In genomic region chr5:120754215-120754614, GRCm38 (mm10) we compare ENCODE assay signal across 25 mouse cellular contexts. TPM values are rescaled to one million over a fixed set of nuclear protein-coding genes. Genes with fewer than 3 reads are reported as not detected.
DNase-seq lines count a peak whose midpoint lies in the region; ATAC-seq lines count a peak whose summit lies in the region.
"Had no signal": no experiment of that assay in that cellular context is flagged by ENCODE, and none has a peak within 500 bp of the region (broad histone marks: within the 10 kb centered on the region; RNA-seq: fewer than 3 reads in every experiment).

No protein-coding gene starts in this region.

- peak; percentile 61 for DNase-seq in 416B (ENCODE audit: low read depth)
- DNase-seq in natural killer cell, adult 2 months (ENCODE audit: low spot score in 2 of 2), result peak; percentile 35 to 58
- no peak for DNase-seq in heart, adult 18-20 months
- DNase-seq in spleen, adult 18-20 months, result no peak
- DNase-seq in retina, postnatal 1 day, result no peak
- DNase-seq: adrenal gland, postnatal 10 days; adrenal gland, postnatal 36 days; B cell, adult 2 months; cerebellum, adult 2 months; cerebellum, adult 9-11 months; cerebellum, postnatal 25 days; embryo, embryonic 11 days; gastrocnemius, adult 2 months; gastrocnemius, postnatal 14 days; heart, adult 2 months had no signal

- peak; percentile 39; the same call in 1 of the 2 replicates for ATAC-seq in common myeloid progenitor, adult 5-6 weeks (replicated peaks; ENCODE audit: low read depth, poor library complexity, severe bottlenecking)
- peak; percentile 66 for ATAC-seq in megakaryocyte, adult 5-6 weeks (ENCODE audit: poor library complexity, severe bottlenecking)
- ATAC-seq: forebrain, embryonic 13.5 days; forebrain, embryonic 16.5 days; hindbrain, embryonic 16.5 days; intestine, embryonic 15.5 days had no signal

RNA-seq across cellular contexts. Expression of gene Oas2, which starts 4.6 kb away (rescaled TPM):
- 0.64 and 0.68 TPM in 2 replicates for total RNA-seq in common myeloid progenitor, adult 5-6 weeks (2017)
- 13.0 and 13.2 TPM in 2 replicates for total RNA-seq in megakaryocyte, adult 5-6 weeks (2015)
- 3.9 and 7.5 TPM in 2 replicates for total RNA-seq in megakaryocyte, adult 5-6 weeks (2017)
- total RNA-seq in heart, adult 18-20 months (2021), result 1 to 10 TPM; 1.1 to 1.2 TPM
- total RNA-seq: CH12.LX had no signal

RNA-seq across cellular contexts. Expression of gene Oas3, which starts 23.2 kb away (rescaled TPM):
- total RNA-seq in common myeloid progenitor, adult 5-6 weeks (2017), result 1.9 and 4.8 TPM in 2 replicates
- 20.8 and 22.8 TPM in 2 replicates for total RNA-seq in megakaryocyte, adult 5-6 weeks (2015)
- total RNA-seq in megakaryocyte, adult 5-6 weeks (2017), result 11.1 and 11.7 TPM in 2 replicates
- total RNA-seq in heart, adult 18-20 months (2021), result under 1 TPM in 1 of 2 experiments, not detected in 1; 0.05 TPM
- total RNA-seq: gastrocnemius, postnatal 14 days; gastrocnemius, postnatal 4 days had no signal

RNA-seq across cellular contexts. Expression of gene Oas1e, which starts 41.1 kb away (rescaled TPM):
- not detected in 2 replicates for total RNA-seq in common myeloid progenitor, adult 5-6 weeks (2017)
- total RNA-seq in megakaryocyte, adult 5-6 weeks (2015), result 0.39 TPM in 1 of 2 replicates, not detected in the other
- not detected in 2 replicates for total RNA-seq in megakaryocyte, adult 5-6 weeks (2017)
- total RNA-seq in heart, adult 18-20 months (2021), result not detected
- total RNA-seq: adrenal gland, adult 18-20 months; adrenal gland, postnatal 10 days; adrenal gland, postnatal 36 days; CH12.LX; gastrocnemius, adult 2 months; gastrocnemius, postnatal 14 days; gastrocnemius, postnatal 4 days; heart, adult 2 months; heart, postnatal 25 days had no signal

RNA-seq across cellular contexts. Expression of gene Dtx1, which starts 42.5 kb away (rescaled TPM):
- not detected in 2 replicates for total RNA-seq in common myeloid progenitor, adult 5-6 weeks (2017)
- total RNA-seq in megakaryocyte, adult 5-6 weeks (2015), result 0.30 and 0.40 TPM in 2 replicates
- total RNA-seq in megakaryocyte, adult 5-6 weeks (2017), result not detected in 2 replicates
- 1 to 10 TPM in 1 of 2 experiments, under 1 TPM in 1; 0.99 to 2.7 TPM for total RNA-seq in heart, adult 18-20 months (2021)

RNA-seq across cellular contexts. Expression of gene Oas1c, which starts 58.1 kb away (rescaled TPM):
- total RNA-seq in common myeloid progenitor, adult 5-6 weeks (2017), result 0.78 and 3.1 TPM in 2 replicates
- 2.2 and 2.8 TPM in 2 replicates for total RNA-seq in megakaryocyte, adult 5-6 weeks (2015)
- 0.44 and 1.1 TPM in 2 replicates for total RNA-seq in megakaryocyte, adult 5-6 weeks (2017)
- under 1 TPM; 0.22 to 0.36 TPM for total RNA-seq in heart, adult 18-20 months (2021)

Comparison
In these comparisons a context has a peak if more than half of its experiments do, and no peak if none do; other contexts are left out.
1. DNase-seq: peak in 416B (single experiment) and natural killer cell, adult 2 months (2 of 2); none in heart, adult 18-20 months (0 of 2), spleen, adult 18-20 months (0 of 2) and retina, postnatal 1 day (single experiment).